Mouse (Mus musculus) v-Abl transformed pro-B cells (cell line): Measurements from ENCODE around the gene P2rx5.

Experiments used
- in situ Hi-C, 2 experiments: fragments of 400-800 bp; cut with MboI; formaldehyde crosslinking; loops; one replicate each; pipeline ENCODE4 v1.15.1; 2025; ENCODE audit not compliant: unreplicated experiment in 2 of 2

Gene P2rx5

DNA sequence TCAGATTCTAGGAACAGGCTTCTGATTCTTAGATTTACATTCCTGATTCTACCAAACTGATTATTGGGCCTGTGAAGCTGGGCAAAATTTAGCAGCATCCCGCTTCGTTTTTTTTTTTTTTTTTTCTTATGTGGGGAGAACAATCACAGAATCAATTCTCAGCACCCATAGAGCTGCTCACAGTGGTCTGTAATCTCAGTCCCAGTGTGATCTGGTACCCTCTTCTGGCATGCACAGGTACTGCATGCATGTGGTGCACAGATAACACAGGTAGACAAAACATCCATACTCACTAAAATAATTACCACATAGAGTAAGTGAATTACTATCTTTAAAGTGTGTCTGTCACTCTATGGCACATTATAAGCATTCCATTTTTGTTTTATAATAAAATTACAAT, 47.4 kb downstream of the P2rx5 start:
- in situ Hi-C loops = no loop called here

DNA sequence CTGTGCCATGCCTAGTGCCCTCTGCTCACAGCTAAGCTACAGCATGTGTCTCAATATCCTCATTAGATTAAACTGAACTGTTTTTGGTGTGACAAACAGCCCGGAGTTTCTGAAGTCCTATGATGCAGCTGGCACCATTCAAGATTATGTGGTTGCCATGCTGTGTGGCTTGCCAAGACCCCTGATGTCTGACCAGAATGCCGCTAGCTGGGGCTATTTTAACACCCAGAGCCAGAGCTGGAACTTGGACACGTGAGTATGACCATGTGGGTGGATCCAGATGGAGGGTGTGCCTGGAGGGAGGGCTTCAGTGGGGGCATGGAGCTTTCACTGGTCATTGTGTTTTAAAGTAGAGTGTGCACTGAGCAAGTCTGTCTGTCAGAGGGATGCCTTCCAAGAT, 53.7 kb downstream of the P2rx5 start:
- in situ Hi-C loops = no loop called here

DNA sequence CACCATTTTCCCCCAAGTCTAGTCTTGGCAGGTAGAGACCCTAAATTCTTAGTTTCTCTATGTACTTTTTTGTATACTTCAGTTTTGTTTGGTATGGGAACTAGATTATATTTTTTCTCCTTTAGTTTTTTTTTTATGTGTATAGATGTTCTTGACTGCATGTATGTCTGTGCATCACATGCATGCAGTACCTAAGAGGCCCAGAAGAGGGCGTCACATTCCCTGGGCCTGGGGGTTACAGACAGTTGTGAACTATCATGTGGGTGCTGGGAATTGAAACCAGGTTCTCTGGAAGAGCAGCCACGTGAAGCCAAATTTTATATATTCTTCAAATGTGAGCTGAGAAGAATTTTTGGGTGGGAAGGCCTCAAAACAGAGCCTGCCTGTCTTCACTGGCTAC, 59.5 kb downstream of the P2rx5 start:
- in situ Hi-C loops = no loop called here

DNA sequence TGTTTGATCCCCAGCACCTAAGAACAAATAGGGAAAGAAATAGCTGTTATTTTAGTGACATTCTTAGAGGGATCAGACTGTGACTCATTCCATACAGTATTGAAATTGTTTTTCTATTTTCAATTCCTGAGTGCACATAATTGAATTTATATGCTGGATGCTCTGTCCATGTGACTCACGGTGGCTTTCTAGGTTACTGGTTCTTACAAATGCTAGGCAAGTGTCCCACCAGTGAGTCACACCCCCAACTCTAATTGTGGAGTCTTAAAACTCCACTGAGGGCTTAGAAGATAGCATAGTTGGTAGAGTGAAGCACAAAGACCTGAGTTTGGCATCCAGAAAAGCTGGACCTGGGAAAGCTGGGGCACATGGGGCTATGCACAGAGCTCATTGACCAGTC, 60.4 kb downstream of the P2rx5 start:
- in situ Hi-C loops = no loop called here
